Mouse (Mus musculus): ENCODE data around the gene Cavin2.

The Cavin2 gene

DNA sequence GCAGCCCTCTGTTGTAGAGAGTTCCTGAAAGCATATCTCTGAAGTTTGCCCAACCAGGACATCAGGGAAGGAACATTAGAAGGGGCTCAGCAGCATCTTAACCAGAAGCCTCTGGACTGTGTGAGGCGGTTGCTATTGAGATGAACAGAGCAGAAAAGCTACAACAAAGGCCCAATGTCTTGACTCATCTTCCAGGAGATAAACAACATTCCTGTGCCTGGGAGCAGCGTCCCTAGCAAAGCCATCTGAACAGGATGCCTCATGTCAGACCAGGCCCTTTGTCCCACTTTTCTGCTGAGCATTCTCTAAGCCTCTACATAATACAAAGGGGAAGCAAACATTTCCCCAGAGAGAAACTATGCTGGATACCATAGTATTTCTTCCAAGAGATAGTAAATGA lies 26.6 kb downstream of the Cavin2 start:
- DNase-seq (ENCODE audit: low spot score), result no peak

DNA sequence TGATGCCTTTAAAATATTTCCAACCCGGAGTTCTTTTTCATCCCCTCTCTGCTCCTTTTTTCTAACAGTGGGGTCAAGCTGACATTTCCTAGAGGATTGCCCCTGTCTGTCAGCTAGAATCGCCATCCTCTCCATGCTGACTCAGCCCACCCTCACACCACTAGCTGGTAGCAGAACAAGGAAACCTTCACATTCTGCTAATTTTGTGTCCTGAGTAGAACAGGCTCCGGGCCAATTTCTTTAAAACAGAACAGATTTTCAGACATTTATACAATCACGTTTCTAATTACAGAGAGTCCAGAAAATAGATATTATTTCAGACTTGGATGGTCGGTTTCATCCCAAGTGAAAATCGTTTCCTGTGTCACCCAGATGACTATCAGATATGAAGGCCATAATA lies 34.6 kb downstream of the Cavin2 start:
- DNase-seq (ENCODE audit: low spot score), result peak; percentile 14

DNA sequence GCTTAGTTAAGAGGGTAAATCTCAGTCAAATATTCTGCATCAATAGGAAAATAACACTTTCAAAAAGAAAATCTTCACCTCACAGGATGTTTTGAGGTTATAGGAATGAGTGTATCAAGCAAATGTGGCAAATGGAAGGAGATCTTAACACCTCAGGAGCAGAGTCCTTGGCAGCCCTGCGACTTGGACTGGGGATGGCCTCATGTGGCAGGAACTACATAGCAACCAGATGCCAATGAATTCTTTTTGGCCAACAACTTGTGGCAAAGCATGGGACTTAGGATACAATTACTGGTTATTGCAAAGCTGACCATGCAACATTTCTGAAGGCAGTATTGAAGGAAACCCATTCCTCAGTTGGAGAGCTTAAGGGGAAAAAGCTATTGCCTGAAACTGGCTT lies 39.6 kb downstream of the Cavin2 start:
- DNase-seq (ENCODE audit: low spot score), result no peak

DNA sequence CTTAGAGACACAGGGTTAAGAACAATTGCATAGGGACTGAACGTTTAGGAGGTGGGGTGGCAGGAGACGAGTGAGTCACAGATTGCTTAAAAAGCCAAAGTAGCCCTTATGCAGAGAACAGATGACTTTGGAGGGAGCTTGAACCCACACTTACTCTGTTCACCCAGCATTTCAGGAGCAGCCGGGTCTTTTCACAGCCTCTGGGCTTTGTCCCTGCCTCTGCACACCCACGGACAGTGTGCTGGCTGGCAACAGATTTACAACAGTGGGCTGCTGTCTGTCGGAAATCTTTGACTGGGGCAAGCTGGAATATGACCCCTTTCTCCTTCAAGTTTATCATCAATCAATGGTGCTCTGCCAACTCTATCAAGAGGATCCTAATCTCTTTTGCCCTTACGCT lies 44.1 kb downstream of the Cavin2 start:
- DNase-seq (ENCODE audit: low spot score), result peak; percentile 24

DNA sequence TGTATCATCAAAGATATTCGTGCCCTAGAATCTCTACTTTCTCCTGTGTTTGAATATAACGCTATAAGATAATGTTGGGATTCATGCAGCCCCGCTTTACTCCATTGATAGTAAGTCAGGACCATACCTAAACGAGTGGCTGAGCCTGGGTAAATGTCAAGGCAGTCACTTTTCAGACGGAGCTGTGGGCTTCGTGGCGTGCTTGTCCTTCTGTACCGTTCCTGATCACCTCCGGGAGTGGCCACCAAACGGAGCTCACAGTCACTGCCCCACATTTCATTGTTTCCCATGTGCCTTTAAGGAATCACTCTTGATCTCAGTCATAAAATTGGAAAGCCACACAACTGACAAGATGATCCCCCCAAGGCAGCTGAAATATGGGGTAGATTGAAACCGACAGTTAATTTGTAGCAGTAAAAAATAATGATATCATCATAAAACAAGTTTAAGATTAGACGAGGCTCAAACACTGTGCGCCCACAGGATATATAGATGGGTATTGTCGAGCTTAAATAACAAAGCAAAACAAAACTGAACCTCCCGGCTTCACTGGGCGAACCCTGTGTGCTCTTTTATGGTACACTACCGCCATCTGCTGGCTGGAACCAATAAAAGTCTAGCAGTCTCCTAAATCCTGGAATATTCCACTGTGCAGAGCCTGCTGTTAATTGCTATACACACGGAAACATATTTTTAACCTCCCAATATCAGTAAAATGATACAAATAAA lies 44.8 kb downstream of the Cavin2 start:
- DNase-seq (ENCODE audit: low spot score), result peak; percentile 91

DNA sequence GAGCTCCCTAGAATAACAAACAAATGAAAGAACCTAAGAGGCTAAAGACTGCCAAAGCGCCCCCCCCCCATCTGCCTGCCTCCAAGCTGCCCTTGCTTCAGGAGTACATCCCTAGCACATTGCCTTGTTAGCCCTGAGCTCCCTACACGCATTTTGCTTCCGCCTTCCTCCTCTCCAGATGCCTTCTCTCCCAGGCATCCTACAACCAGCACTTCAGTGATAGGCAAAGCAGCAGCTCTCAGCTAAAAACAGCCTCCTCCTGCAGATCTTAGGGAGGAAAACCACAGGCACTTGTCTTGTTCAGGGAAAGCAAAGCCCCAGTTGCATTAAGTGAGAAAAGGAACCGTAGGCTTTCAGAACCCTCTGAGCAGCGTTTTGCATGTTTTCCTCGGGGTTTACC lies 45.4 kb downstream of the Cavin2 start:
- peak; percentile 59 for DNase-seq (ENCODE audit: low spot score)

DNA sequence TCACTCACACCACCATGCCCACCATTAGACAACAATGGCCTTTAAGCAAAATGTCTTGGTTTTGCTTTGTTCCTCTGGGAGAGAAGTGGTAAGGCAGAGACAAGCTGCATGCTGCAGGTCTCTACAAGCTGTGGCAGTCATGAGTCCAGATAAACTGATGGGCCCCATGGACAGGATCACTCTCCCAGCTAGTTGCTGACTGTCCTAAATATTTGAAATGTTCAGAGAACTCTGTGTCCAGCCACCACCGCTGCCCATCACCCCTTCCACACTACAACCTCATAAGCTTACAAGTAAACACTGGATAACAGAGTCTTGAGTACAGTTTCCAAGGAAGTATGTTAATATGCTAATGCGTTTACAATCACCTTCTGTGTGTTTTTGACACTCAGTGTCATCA lies 46.2 kb downstream of the Cavin2 start:
- no peak for DNase-seq (ENCODE audit: low spot score)

DNA sequence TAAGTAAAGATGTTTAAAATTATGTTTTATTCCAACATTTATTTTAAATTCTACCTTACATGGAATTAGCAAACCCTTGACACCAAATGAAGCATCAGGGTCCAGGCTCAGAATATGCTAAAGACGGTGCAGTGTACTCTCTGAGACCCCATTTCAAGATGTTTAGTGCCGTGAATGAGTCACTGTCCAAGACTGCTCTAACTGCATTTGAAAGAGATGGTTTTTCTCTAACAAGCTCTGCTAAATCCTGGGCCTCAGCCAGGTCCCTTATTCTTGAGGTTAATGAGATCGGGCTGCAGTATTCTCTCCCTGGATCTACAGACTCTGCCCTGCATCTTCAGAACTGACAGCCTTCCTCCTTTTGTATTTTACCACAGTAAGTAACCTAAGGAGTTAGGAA lies 55.2 kb downstream of the Cavin2 start:
- DNase-seq (ENCODE audit: low spot score), result no peak

DNA sequence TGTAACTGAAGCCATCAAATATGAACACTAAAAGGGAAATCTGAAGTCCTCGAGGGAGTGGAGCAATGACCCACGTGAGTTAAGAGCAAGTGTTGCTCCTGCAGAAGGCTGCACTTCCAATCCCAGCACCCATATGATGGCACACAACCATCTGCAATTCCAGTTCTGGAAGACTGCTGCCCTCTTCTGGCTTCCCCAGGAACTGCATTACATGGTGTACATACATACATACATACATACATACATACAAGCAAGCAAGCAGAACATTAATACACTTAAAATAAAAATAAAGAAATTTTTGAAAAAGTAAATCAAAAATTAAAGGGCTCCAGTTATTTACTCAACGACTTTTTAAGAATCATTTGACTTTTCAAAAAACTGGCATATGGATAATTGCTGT lies 58.7 kb downstream of the Cavin2 start:
- DNase-seq (ENCODE audit: low spot score), result no peak

DNA sequence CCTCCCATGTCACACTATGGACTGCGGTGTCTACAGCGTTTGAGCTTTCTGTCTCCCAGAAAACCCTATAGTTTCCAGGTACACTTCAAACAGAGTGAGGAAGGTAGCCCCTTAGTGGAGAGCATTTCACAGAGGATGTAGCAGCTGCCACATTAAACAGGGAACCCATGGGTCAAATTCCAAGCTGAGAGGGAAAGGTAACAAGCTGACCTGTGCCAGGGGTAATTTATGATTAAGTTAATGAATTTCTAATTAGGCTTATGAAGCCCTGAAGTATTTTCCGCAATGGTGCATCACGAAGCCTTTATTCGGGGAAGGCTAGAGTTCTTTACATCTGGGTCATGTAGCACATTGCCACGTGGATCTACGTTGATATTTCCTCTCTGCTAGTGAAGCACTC lies 59.7 kb downstream of the Cavin2 start:
- DNase-seq (ENCODE audit: low spot score), result no peak

DNA sequence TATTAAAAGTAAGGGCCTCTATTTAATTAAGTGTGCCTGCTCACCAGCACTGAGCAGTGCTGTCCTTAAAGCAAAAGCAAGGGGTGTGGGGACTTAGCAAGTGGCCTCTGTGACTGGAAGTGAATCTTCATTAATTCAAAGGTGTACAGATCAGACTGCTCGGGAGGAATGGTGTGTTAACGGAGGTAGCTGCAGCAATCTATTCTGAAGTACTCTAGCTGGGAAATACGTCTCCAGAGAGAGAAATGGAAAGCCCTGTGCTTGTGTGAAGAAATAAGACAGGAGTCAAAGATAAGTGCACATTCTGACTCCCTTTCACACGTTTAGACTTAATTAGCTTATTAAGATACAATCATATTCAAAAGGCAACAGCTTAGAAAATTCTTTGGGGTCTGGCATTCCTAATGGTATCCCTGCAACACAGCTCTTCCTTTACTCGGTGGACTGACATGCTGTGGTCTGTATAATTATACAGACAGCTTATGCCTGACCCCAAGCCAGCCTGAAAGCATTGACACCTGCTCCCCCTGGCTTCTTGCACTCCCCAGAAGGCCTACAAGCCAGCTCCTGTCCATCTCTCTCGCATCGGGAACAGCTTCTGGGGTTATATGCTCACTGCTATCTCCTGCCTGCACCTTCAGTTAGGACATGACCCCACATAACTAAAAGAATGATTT lies 60.5 kb downstream of the Cavin2 start:
- no peak for DNase-seq (ENCODE audit: low spot score)

Data from layer of hippocampus, adult 11-12 months (tissue).